Mouse (Mus musculus) heart, embryonic 15.5 days (tissue): Measurements from ENCODE around the gene Klrg2. TPM values are rescaled to one million over a fixed set of nuclear protein-coding genes. Genes with fewer than 3 reads are reported as not detected.
A peak's percentile ranks its signal among the peaks of the same experiment; 100 is the strongest.
"Not testable (repeated sequence)": the region's sequence is repeated elsewhere in the genome, so short reads cannot be mapped to it uniquely, and the experiment has no call there.

ENCODE experiments used
- ATAC-seq: fragments of 200-750 bp; cut with Nextera tagmentation; replicated peaks from 2 replicates; pipeline ENCODE4 v1.8.0; 2017; ENCODE audit warnings: low read depth, moderate TSS enrichment; ENCODE audit not compliant: insufficient number of reproducible peaks, insufficient read depth, low FRiP score
- H3K27ac ChIP-seq: fragments of 300-500 bp; sonication (generic); 2 replicates; pipeline ENCODE4 v1.5.1; 2015; ENCODE audit warnings: mild to moderate bottlenecking, inconsistent platforms
- H3K27me3 ChIP-seq: fragments of 300-500 bp; sonication (generic); 2 replicates; pipeline ENCODE4 v1.6.1; 2015; ENCODE audit warnings: inconsistent platforms
- H3K36me3 ChIP-seq: fragments of 300-500 bp; sonication (generic); 2 replicates; pipeline ENCODE4 v1.6.1; 2015; ENCODE audit warnings: mild to moderate bottlenecking, inconsistent platforms
- H3K4me1 ChIP-seq: fragments of 300-500 bp; sonication (generic); replicated peaks from 2 replicates; pipeline ENCODE4 v1.6.1; 2015; ENCODE audit warnings: inconsistent platforms
- H3K4me2 ChIP-seq: fragments of 300-500 bp; sonication (generic); 2 replicates; pipeline ENCODE4 v1.6.1; 2015; ENCODE audit warnings: inconsistent platforms, mild to moderate bottlenecking, moderate library complexity
- H3K4me3 ChIP-seq: fragments of 300-500 bp; sonication (generic); 2 replicates; pipeline ENCODE4 v1.5.1; 2015; ENCODE audit warnings: mild to moderate bottlenecking, inconsistent platforms
- H3K9ac ChIP-seq: fragments of 300-500 bp; sonication (generic); 2 replicates; pipeline ENCODE4 v1.6.1; 2015; ENCODE audit warnings: mild to moderate bottlenecking, inconsistent platforms
- H3K9me3 ChIP-seq: fragments of 300-500 bp; sonication (generic); replicated peaks from 2 replicates; pipeline ENCODE4 v1.6.1; 2016; ENCODE audit warnings: inconsistent platforms
- WGBS: fragments of 180-500 bp; shearing (Covaris S2); methylation state at CpG from one replicate; pipeline ENCODE4 v1.1.7; 2015; ENCODE audit warnings: mixed read lengths; 5-methylcytosine and 5-hydroxymethylcytosine counted together
- polyA plus RNA-seq: library from polyadenylated mRNA; unstranded; fragments of >200 nt; fragmentation: Nextera tagmentation; extraction: Ambion mirVana; gene quantifications from 2 replicates; pipeline ENCODE4 v1.2.1, GENCODE M21; 2015

The Klrg2 gene
- polyA plus RNA-seq: 0.15 and 0.24 TPM in 2 replicates

DNA sequence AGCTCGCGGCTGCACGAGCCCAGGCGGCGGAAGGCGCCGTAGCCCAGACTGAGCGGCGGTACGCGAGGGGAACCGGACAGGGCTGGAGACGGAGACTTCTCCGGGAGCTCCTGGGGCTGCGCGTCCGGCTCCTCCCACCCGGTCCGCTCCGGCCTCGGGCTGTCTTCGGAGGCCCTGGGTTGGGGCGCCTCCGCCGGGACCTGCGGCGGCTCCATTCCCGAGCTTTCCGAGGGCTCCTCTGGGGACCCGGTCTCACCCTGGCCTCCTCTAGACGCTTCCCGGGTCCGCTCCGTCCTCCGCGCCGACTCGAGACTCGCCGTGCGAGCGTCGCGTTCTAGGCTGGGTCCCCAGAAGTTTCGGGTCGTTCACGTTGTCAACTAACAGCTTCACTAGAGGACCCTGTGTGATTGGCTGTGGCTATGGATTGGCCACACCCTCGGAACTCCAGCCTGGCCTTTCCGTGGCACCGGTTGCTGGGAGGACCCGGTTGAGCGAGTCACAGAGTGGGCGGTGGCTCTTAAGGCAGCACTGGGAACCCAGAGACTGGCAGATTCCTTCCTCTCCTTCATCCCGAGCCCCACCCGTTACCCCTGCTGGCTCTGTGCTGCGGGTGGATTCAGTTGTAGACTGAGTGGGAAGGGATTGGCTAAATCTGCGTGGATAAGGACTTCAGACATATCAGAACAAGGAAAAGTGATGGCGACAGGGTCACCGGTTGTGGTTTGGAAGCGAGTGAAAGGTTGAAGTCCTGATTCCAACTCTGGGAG is at the start of gene Klrg2:
TSS of gene Klrg2 (minus strand) at position 391 of the 767 bp plus-strand sequence.
- Histone ChIP-seq H3K4me1 (peaks cover 23% of the 10 kb centered on the region), H3K27ac (no peak within 1 kb of the TSS), H3K4me2 (peak within 1 kb of the TSS; percentile 98), H3K36me3 (no peaks in the 10 kb centered on the region), H3K27me3 (peaks cover 82% of the 10 kb centered on the region), H3K9ac (peak within 1 kb of the TSS; percentile 57), H3K9me3 (no peaks in the 10 kb centered on the region), H3K4me3 (peak within 1 kb of the TSS; percentile 58)
- ATAC-seq: peak; percentile 78
- WGBS: 2% methylated on average over 60 of the region's 60 CpGs

- H3K4me3 ChIP-seq: no peak overlapping the region
- no peak for ATAC-seq
- WGBS: 55% methylated on average over 2 of the region's 2 CpGs
These were observed 45.5 kb upstream of the Klrg2 start for GRCm38 (mm10) chr6:38682532-38682931.

GRCm38 (mm10) chr6:38677629-38678028 is 40.6 kb upstream of the Klrg2 start:
- 72% methylated on average over 9 of the region's 9 CpGs for WGBS
- Histone ChIP-seq H3K4me3 (no peak overlapping the region), H3K9ac (no peak overlapping the region), H3K36me3 (no peaks in the 10 kb centered on the region), H3K27me3 (no peaks in the 10 kb centered on the region), H3K9me3 (no peaks in the 10 kb centered on the region), H3K27ac (no peak overlapping the region), H3K4me1 (peaks cover 7% of the 10 kb centered on the region), H3K4me2 (no peak overlapping the region)
- no peak for ATAC-seq

More at GRCm38 (mm10) chr6:38682532-38682931, 45.5 kb upstream of the Klrg2 start:
- H3K9me3 ChIP-seq: no peaks in the 10 kb centered on the region
- H3K4me2 ChIP-seq: no peak overlapping the region
- no peaks in the 10 kb centered on the region for H3K36me3 ChIP-seq
- no peak overlapping the region for H3K9ac ChIP-seq
- H3K4me1 ChIP-seq: no peaks in the 10 kb centered on the region
- H3K27ac ChIP-seq: no peak overlapping the region
- H3K27me3 ChIP-seq: no peaks in the 10 kb centered on the region

GRCm38 (mm10) chr6:38676723-38677122 is 39.7 kb upstream of the Klrg2 start:
- Histone ChIP-seq H3K36me3 (no peaks in the 10 kb centered on the region), H3K9me3 (no peaks in the 10 kb centered on the region), H3K4me1 (peaks cover 7% of the 10 kb centered on the region), H3K9ac (no peak overlapping the region), H3K27ac (no peak overlapping the region), H3K4me2 (peak overlapping the region; percentile 47), H3K4me3 (no peak overlapping the region), H3K27me3 (no peaks in the 10 kb centered on the region)
- 69% methylated on average over 14 of the region's 14 CpGs for WGBS
- ATAC-seq: no peak

DNA sequence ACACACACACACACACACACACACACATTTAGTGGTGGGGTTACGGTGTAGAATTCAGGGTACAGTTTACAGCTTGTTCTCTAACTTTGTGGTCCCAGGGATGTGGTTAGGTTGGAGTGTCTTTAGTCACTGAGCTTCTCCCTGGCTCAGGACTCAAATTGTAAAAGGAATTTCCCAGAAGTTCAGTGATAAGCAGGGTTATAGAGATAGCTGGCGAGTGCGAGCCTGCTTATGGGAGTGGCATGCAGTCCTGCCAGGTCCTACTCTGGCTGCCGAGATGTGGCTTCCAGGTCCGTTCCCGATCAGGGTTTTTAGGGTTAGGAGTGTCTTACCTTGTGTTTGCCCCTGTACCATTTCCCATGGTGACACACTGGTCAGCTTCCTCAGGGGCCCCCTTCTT is 39.2 kb upstream of the Klrg2 start:
- Histone ChIP-seq H3K27ac (no peak overlapping the region), H3K27me3 (no peaks in the 10 kb centered on the region), H3K4me1 (peaks cover 7% of the 10 kb centered on the region), H3K9me3 (no peaks in the 10 kb centered on the region), H3K9ac (no peak overlapping the region), H3K4me2 (peak overlapping the region; percentile 47), H3K36me3 (no peaks in the 10 kb centered on the region), H3K4me3 (no peak overlapping the region)
- 39% methylated on average over 6 of the region's 6 CpGs for WGBS
- ATAC-seq: no peak

- Histone ChIP-seq H3K27me3 (peaks cover 9% of the 10 kb centered on the region), H3K4me2 (no peak overlapping the region), H3K9ac (no peak overlapping the region), H3K4me1 (peaks cover 7% of the 10 kb centered on the region), H3K36me3 (no peaks in the 10 kb centered on the region), H3K27ac (no peak overlapping the region), H3K4me3 (no peak overlapping the region), H3K9me3 (no peaks in the 10 kb centered on the region)
- 70% methylated on average over 3 of the region's 3 CpGs for WGBS
- ATAC-seq: no peak
These were observed 35.0 kb upstream of the Klrg2 start for GRCm38 (mm10) chr6:38672011-38672410.

- peaks cover 12% of the 10 kb centered on the region for H3K27me3 ChIP-seq
- WGBS: 79% methylated on average over 7 of the region's 7 CpGs
- peaks cover 2% of the 10 kb centered on the region for H3K4me1 ChIP-seq
- no peak overlapping the region for H3K27ac ChIP-seq
- no peaks in the 10 kb centered on the region for H3K36me3 ChIP-seq
- no peak overlapping the region for H3K9ac ChIP-seq
- ATAC-seq: no peak
- no peak overlapping the region for H3K4me3 ChIP-seq
- H3K9me3 ChIP-seq: no peaks in the 10 kb centered on the region
- no peak overlapping the region for H3K4me2 ChIP-seq
These were observed 34.2 kb upstream of the Klrg2 start for GRCm38 (mm10) chr6:38671270-38671669.

GRCm38 (mm10) chr6:38670488-38670887 is 33.4 kb upstream of the Klrg2 start:
- ATAC-seq: not testable (repeated sequence)

DNA sequence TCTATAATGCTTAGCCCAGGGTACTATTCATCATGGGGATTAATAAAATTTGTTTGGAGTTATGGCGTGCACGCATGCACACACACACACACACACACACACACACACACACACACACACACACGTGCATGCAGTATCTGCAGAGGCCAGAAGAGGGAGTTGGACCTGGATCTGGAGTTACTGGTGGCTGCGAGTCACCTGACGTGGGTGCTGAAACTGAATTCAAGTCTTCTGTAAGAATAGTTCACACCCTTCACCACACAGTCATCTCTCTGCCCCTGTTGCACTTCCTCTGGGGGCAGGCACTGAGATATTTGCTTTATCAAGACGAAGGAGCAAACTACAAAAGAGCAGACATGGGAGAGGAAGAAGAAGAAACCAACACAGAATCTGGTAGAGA is 32.5 kb upstream of the Klrg2 start:
- no peaks in the 10 kb centered on the region for H3K36me3 ChIP-seq
- no peaks in the 10 kb centered on the region for H3K4me1 ChIP-seq
- no peak overlapping the region for H3K4me3 ChIP-seq
- peaks cover 23% of the 10 kb centered on the region for H3K27me3 ChIP-seq
- H3K4me2 ChIP-seq: no peak overlapping the region
- no peak overlapping the region for H3K9ac ChIP-seq
- ATAC-seq: no peak
- no peak overlapping the region for H3K27ac ChIP-seq
- no peaks in the 10 kb centered on the region for H3K9me3 ChIP-seq
- WGBS: 64% methylated on average over 6 of the region's 6 CpGs

More at GRCm38 (mm10) chr6:38670488-38670887, 33.4 kb upstream of the Klrg2 start:
- not testable (repeated sequence) for H3K4me1 ChIP-seq, H3K9ac ChIP-seq, H3K4me3 ChIP-seq, H3K27ac ChIP-seq, H3K36me3 ChIP-seq, H3K4me2 ChIP-seq, H3K9me3 ChIP-seq
- peaks cover 15% of the 10 kb centered on the region for H3K27me3 ChIP-seq
- WGBS: 75% methylated on average over 1 of the region's 1 CpGs

DNA sequence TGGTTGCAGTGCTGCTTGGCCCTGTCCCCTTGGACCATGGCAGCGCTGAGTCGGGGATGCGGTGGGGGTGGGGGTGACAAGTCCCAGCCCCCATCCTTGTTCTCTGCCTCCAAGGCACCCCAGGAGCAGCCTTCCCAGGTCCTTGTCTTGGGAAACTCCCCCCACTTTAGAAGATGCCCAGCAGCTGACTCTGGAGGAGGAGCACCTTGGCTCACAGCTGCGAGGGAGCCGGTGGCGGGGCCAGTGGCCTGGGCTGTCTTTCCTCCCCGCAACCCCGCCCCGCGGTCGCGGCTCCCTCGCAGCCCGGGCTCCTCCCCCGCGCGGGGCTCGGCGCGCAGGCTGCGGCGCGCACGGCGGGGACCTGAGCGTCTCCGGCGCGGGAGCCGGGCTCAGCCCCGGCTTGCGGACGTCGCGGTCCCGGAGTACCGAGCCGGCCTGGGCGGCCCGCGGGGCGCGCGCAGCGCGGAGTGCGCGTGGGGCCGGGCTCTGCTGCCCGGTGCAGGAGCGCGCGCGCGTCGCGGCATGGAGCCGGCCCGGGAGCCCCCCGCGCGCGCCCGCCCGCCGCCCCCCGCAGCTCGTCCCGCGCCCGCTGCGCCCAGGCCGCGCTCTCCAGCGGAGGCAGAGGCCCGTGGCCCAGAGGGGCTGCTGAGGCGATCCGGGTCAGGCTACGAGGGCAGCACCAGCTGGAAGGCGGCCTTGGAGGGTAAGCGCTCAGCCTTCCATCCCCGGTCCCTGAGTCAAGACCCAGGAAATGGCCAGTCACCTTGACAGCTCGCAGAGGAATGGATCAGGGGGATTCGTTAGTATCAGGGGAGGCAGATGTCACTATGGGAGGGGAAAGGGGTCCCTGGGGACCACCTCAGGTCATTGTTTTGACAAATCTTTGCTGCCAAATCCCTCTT is 25.9 kb upstream of the Klrg2 start, which contains the start of gene Clec2l:
TSS of gene Clec2l (plus strand) at position 356 of the 902 bp plus-strand sequence.
- peak within 1 kb of the TSS; percentile 97 for H3K4me2 ChIP-seq
- H3K4me3 ChIP-seq: peak within 1 kb of the TSS; percentile 67
- ATAC-seq: peak; percentile 28; the same call in 1 of the 2 replicates
- H3K27ac ChIP-seq: no peak within 1 kb of the TSS
- H3K36me3 ChIP-seq: no peaks in the 10 kb centered on the region
- no peaks in the 10 kb centered on the region for H3K9me3 ChIP-seq
- H3K4me1 ChIP-seq: peaks cover 7% of the 10 kb centered on the region
- peaks cover 57% of the 10 kb centered on the region for H3K27me3 ChIP-seq
- H3K9ac ChIP-seq: peak within 1 kb of the TSS; percentile 53
- 1% methylated on average over 67 of the region's 84 CpGs for WGBS

GRCm38 (mm10) chr6:38661626-38662025 is 24.6 kb upstream of the Klrg2 start:
- no peak overlapping the region for H3K4me2 ChIP-seq
- peaks cover 7% of the 10 kb centered on the region for H3K4me1 ChIP-seq
- no peak overlapping the region for H3K9ac ChIP-seq
- no peaks in the 10 kb centered on the region for H3K36me3 ChIP-seq
- H3K27me3 ChIP-seq: peaks cover 54% of the 10 kb centered on the region
- H3K9me3 ChIP-seq: no peaks in the 10 kb centered on the region
- H3K27ac ChIP-seq: no peak overlapping the region
- no peak for ATAC-seq
- WGBS: 78% methylated on average over 4 of the region's 4 CpGs
- no peak overlapping the region for H3K4me3 ChIP-seq
